Mouse (Mus musculus) lung, postnatal 0 days (tissue): ENCODE measurements around the gene Ror1.

Experiments used
- CTCF ChIP-seq: IDR thresholded peaks from 2 replicates; pipeline ENCODE4 v1.5.1; 2016; ENCODE audit warnings: antibody characterized with exemption, mild to moderate bottlenecking
- EP300 ChIP-seq: IDR thresholded peaks from 2 replicates; pipeline ENCODE4 v1.6.1; 2016; ENCODE audit warnings: antibody characterized with exemption, mild to moderate bottlenecking, control low read depth

DNA sequence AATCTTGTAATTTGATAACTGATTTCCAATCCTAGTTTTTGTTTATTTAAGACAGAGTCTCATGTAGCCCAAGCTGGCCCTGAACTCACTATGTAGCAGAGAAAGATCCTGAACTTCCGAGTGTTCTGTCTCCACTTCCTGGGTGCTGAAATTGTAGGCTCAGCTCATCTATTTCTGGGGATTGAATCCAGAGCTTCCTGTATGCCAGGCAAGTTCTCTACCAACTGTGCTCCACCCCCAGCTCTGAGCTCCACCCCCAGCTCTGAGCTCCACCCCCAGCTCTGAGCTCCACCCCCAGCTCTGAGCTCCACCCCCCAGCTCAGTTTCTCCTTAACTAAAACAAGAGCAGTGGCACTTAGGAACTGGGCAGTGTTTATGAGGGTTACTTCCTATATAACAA, 29.3 kb downstream of the Ror1 start:
- TF ChIP-seq CTCF (no peak), EP300 (no peak)
